ENCODE assay signal across 8 mouse cellular contexts in the genomic region with DNA sequence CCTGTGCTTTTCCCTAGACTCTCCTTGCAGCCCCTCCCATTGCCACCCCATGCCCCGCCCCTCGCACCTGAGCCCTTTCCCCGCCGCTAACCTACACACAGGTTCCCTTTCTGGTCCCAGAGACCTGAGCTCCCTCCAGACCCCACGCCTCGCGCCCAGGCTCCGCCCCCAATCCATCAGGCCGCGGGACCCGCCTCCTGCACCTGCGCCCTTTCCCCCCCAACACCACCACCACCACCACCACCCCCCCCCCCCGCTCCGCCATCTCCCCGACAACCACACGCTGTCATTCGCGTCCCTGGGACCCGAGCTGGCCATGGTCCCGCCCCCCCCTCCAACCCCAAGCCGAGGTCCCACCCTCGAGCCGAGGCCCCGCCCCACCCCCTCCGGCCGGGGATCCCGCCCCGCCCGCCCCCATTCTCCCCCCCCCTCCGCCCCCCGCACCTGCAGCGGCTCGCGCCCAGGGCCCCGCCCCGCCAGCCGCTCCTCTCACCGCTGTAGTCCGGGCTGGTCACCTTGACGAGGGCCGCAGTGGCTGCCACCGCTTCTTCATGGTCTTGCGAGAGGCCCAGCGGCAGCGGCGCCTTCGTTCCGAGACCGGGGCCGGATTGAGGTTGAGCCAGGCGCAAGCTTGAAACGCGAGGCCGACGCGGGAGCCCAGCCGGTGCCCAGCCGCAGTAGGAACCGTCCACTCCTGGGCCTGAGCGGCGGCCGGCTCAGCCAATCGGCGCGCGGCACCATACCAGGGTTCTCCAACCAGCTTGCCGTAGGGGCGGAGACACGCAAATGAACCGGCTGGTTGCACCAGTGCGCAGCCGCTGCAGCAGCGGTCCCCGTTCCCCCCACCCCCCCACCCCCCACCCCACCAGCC. TPM values are rescaled to one million over a fixed set of nuclear protein-coding genes. Genes with fewer than 3 reads are reported as not detected.
A peak's percentile ranks its signal among the peaks of the same experiment; 100 is the strongest.
DNase-seq lines count a peak whose midpoint lies in the region; ATAC-seq lines count a peak whose summit lies in the region.

Gene Ralgps1 (minus strand): TSS at position 710 of the 871 bp plus-strand sequence.

- peak; percentile 95 for DNase-seq in adipocyte (ENCODE audit: low spot score)
- DNase-seq in embryo, embryonic 10 days (ENCODE audit: low spot score): peak; percentile 98
- DNase-seq in gastrocnemius, postnatal 10 days: peak; percentile 94
- DNase-seq in induced T-regulatory cell, adult 2 months (ENCODE audit: low read depth): peak; percentile 95
- peak; percentile 93 to 98 for DNase-seq in left cerebral cortex, adult 9 months (ENCODE audit: low spot score in 2 of 2)
- peak; percentile 98 for DNase-seq in right cerebral cortex, postnatal 14 days
- peak; percentile 92 to 96 for DNase-seq in urinary bladder, postnatal 36 days (ENCODE audit: low spot score in 2 of 2)

- ATAC-seq in megakaryocyte progenitor cell, adult 5-6 weeks (replicated peaks; ENCODE audit: poor library complexity): peak; percentile 100

RNA-seq across cellular contexts. Expression of gene Ralgps1, which starts in this region (rescaled TPM):
- total RNA-seq in gastrocnemius, postnatal 10 days (2021): 1 to 10 TPM; 4.1 to 5.2 TPM
- 1.7 and 2.4 TPM in 2 replicates for total RNA-seq in megakaryocyte progenitor cell, adult 5-6 weeks (2015)
- total RNA-seq in megakaryocyte progenitor cell, adult 5-6 weeks (2017): 0.42 and 0.68 TPM in 2 replicates

Comparison
In these comparisons a context has a peak if more than half of its experiments do, and no peak if none do; other contexts are left out.
1. Peak in every context shown above with its lines: DNase-seq and ATAC-seq.